Mouse (Mus musculus) erythroblast, embryonic 14.5 days (primary cell): ENCODE data around the gene Myh9.

Experiments used
- GATA1 ChIP-seq: IDR thresholded peaks from 2 replicates; pipeline ENCODE4 v1.6.1; 2012; ENCODE audit warnings: low read length, inconsistent platforms, mixed read lengths
- TAL1 ChIP-seq: IDR thresholded peaks from 3 replicates; pipeline ENCODE4 v1.6.1; 2012; ENCODE audit warnings: low read length, inconsistent platforms, mixed read lengths

GRCm38 (mm10) chr15:77862991-77863972 is 21.3 kb upstream of the Myh9 start:
- TF ChIP-seq TAL1 (no peak), GATA1 (no peak)
